Mouse (Mus musculus) heart, adult 2 months (tissue): ENCODE measurements at regions not wholly inside any gene's neighbourhood (a gene's known extent, or its start where the extent isn't known, plus 50 kb on each side); places are given as distances from the start of the nearest gene placed in this dataset.

Experiments used
- DNase-seq, 2 experiments: peaks; one replicate each; pipeline ENCODE4 v3.0.0; 2021
- H3K27ac ChIP-seq: fragments of 200-600 bp; 2 replicates; pipeline ENCODE4 v1.8.1; 2022
- H3K27me3 ChIP-seq: fragments of 200-500 bp; 2 replicates; pipeline ENCODE4 v1.6.1; 2012; ENCODE audit warnings: mild to moderate bottlenecking, low read length, inconsistent platforms, mixed read lengths; ENCODE audit not compliant: control insufficient read depth, insufficient read depth
- H3K36me3 ChIP-seq: fragments of 200-500 bp; 2 replicates; pipeline ENCODE4 v1.6.1; 2012; ENCODE audit warnings: low read length, inconsistent platforms; ENCODE audit not compliant: control insufficient read depth, insufficient read depth
- H3K4me1 ChIP-seq: fragments of 200-500 bp; 2 replicates; pipeline ENCODE4 v1.6.1; 2011; ENCODE audit warnings: low read length; ENCODE audit not compliant: control insufficient read depth, insufficient read depth
- H3K4me3 ChIP-seq: fragments of 200-600 bp; 2 replicates; pipeline ENCODE4 v1.8.1; 2022
- H3K79me2 ChIP-seq: fragments of 200-500 bp; replicated peaks from 2 replicates; pipeline ENCODE4 v1.6.1; 2012; ENCODE audit warnings: mild to moderate bottlenecking, inconsistent platforms, low read length, moderate library complexity, mixed read lengths; ENCODE audit not compliant: control insufficient read depth, insufficient read depth
- H3K9ac ChIP-seq: fragments of 200-500 bp; 2 replicates; pipeline ENCODE4 v1.6.1; 2012; ENCODE audit warnings: low read depth, mild to moderate bottlenecking, control low read depth, inconsistent platforms, low read length, mixed read lengths
- CTCF ChIP-seq: fragments of 200-600 bp; IDR thresholded peaks from 2 replicates; pipeline ENCODE4 v1.8.1; 2022; ENCODE audit warnings: antibody characterized with exemption, mild to moderate bottlenecking, moderate library complexity
- EP300 ChIP-seq: fragments of 200-500 bp; IDR thresholded peaks from 2 replicates; pipeline ENCODE4 v1.6.1; 2011; ENCODE audit warnings: low read depth, low read length, control low read depth; ENCODE audit not compliant: insufficient read depth
- POLR2A ChIP-seq: fragments of 200-500 bp; IDR thresholded peaks from 2 replicates; pipeline ENCODE4 v1.6.1; 2011; ENCODE audit warnings: mild to moderate bottlenecking, low read depth, low read length, control low read depth; ENCODE audit not compliant: insufficient read depth
- WGBS: fragments of 180-500 bp; shearing (Covaris S2); methylation state at CpG from one replicate; pipeline ENCODE4 v1.1.7; 2018; 5-methylcytosine and 5-hydroxymethylcytosine counted together
- intact Hi-C: fragments of 180-260 bp; cut with DNase I; formaldehyde crosslinking; loops from one replicate; pipeline ENCODE4 v1.15.1; 2025

DNA sequence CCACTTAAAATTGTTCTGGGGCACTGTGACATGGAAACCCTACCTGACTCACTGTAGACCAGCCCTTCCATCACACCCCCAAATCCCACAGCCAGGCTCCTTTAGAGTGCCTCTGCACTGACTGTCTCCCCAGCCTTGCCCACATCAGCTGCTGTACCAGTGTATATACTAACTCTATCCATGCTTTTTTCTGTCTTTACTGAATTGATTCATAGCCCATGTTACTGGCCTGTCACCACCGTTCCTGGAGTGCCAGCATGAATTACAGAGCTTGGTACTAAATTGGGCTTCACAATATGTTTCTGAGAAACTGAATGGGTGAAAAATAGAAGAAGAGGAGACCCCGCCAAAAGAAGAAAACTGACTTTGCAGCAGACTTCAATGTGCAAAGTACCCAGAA lies 541.9 kb upstream of the Impad1 start:
- 78% methylated on average over 2 of the region's 2 CpGs for WGBS
- H3K4me1 ChIP-seq: no peaks in the 10 kb centered on the region
- no peak overlapping the region for H3K27ac ChIP-seq
- H3K36me3 ChIP-seq: no peaks in the 10 kb centered on the region
- no peak for DNase-seq
- intact Hi-C loops: no loop called here
- no peak for TF ChIP-seq CTCF
- TF ChIP-seq POLR2A: no peak
- TF ChIP-seq EP300: no peak
- no peaks in the 10 kb centered on the region for H3K27me3 ChIP-seq
- H3K4me3 ChIP-seq: no peak overlapping the region
- no peaks in the 10 kb centered on the region for H3K79me2 ChIP-seq
- no peak overlapping the region for H3K9ac ChIP-seq

DNA sequence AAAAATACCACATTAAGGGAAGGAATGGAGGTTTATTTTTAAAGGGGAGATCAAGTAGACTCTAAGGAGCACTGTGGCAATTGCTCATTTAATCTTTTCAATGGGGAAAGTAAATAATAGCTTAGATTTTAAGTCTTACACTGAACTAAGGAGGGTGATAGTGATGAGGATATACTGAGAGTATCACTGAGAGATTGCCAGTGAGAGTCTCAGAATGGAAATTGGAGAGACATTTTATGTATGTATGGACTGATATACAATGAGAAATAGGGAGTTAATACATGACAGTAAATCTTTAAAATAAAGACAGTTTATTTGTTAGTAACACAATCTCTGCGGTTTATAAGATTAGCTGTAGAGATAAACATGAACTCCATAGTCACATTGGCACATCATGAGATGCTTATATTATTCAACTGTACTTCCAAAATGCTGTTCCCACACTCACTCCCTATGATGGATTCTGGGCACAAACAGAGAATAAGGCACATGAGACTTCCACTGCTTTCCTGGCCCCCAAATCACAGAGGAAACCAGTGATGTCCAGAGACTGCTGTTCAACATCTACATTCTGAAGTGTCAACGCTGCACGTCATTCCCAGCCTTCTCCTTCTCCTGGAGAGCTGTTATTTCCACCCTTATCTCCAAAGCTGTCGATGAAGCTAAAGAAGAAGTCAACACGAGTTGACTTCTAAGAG lies 535.5 kb upstream of the Impad1 start:
- Histone ChIP-seq H3K9ac (no peak overlapping the region), H3K27me3 (no peaks in the 10 kb centered on the region), H3K4me3 (no peak overlapping the region), H3K79me2 (no peaks in the 10 kb centered on the region), H3K4me1 (no peaks in the 10 kb centered on the region; the same call in 1 of the 2 replicates), H3K36me3 (no peaks in the 10 kb centered on the region), H3K27ac (no peak overlapping the region)
- TF ChIP-seq POLR2A: no peak
- TF ChIP-seq EP300: no peak
- no peak for TF ChIP-seq CTCF
- DNase-seq: no peak
- intact Hi-C loops: no loop called here
- 17% methylated on average over 5 of the region's 5 CpGs for WGBS

DNA sequence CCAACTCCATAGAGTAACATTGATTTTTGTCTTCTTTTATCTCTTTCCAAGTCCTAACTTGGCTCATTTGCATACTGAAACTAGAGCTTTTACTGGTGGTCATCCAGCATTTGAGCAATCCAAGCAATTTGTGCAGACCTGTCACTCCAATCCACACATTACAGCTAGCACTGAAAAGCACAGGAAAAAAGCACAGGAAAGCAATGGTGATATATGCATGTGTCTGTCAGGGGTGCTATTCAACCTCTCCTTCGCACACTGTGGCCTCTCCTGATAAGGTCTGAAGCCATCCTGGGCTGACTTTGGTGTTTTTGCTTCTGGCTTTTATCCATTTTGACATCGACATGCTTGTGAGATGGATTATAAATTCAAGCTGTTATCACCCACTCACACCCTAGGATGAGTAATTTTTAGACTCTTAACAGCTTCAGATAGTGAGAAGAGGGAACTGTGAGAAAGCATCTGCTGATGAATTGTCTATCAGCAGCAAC lies 534.1 kb upstream of the Impad1 start:
- no peak for TF ChIP-seq EP300
- TF ChIP-seq CTCF: no peak
- TF ChIP-seq POLR2A: no peak
- intact Hi-C loops: no loop called here
- 6% methylated on average over 2 of the region's 2 CpGs for WGBS
- Histone ChIP-seq H3K27me3 (no peaks in the 10 kb centered on the region), H3K27ac (no peak overlapping the region), H3K4me3 (no peak overlapping the region), H3K79me2 (no peaks in the 10 kb centered on the region), H3K36me3 (no peaks in the 10 kb centered on the region), H3K9ac (no peak overlapping the region), H3K4me1 (no peaks in the 10 kb centered on the region; the same call in 1 of the 2 replicates)
- DNase-seq: no peak

DNA sequence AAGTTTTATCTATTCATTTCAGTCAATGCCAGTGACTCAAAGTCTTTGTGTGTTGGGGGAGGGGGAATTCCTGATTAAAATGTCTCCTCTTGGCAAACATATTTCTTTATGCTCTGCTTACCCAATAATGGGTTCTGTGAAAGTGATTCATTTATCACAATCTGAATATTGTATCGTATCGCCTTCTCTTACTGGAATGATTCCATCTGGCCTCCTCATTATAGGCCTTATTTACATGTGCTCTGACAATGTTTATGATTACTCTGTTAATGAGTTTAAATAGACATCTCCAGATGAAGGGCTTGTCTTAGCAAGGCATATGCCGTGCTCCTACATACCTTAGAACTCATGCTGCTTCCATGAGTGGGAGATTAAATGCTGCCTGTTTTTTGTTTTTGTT lies 508.3 kb upstream of the Impad1 start:
- Histone ChIP-seq H3K4me1 (no peaks in the 10 kb centered on the region), H3K36me3 (no peaks in the 10 kb centered on the region), H3K27me3 (no peaks in the 10 kb centered on the region), H3K4me3 (no peak overlapping the region), H3K9ac (no peak overlapping the region), H3K79me2 (no peaks in the 10 kb centered on the region), H3K27ac (no peak overlapping the region)
- DNase-seq: no peak
- intact Hi-C loops: no loop called here
- TF ChIP-seq CTCF (no peak), POLR2A (no peak), EP300 (no peak)
- WGBS: 78% methylated on average over 3 of the region's 3 CpGs

DNA sequence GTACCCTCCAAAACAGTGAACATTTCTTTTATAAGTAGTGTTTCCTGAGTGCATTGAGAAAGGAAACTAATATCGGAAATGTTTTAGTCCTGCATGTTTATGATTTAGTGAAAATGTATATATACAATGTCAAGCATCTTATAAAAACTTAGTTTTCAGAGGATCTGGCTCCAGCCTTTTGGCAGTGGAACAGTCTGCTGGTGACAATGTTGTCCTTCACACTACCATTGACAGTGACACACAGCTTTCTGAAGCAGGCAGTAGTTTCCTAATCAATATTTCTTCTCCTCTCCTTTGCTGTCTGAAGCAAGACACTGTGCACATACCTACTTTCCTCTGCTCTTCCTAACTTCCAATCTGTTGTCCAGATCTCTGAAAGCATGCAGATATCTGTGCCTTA lies 507.9 kb upstream of the Impad1 start:
- Histone ChIP-seq H3K4me1 (no peaks in the 10 kb centered on the region), H3K36me3 (no peaks in the 10 kb centered on the region), H3K79me2 (no peaks in the 10 kb centered on the region), H3K9ac (no peak overlapping the region), H3K27me3 (no peaks in the 10 kb centered on the region), H3K4me3 (no peak overlapping the region), H3K27ac (no peak overlapping the region)
- intact Hi-C loops: no loop called here
- TF ChIP-seq POLR2A (no peak), CTCF (no peak), EP300 (no peak)
- DNase-seq: no peak
- 66% methylated on average over 1 of the region's 1 CpGs for WGBS

DNA sequence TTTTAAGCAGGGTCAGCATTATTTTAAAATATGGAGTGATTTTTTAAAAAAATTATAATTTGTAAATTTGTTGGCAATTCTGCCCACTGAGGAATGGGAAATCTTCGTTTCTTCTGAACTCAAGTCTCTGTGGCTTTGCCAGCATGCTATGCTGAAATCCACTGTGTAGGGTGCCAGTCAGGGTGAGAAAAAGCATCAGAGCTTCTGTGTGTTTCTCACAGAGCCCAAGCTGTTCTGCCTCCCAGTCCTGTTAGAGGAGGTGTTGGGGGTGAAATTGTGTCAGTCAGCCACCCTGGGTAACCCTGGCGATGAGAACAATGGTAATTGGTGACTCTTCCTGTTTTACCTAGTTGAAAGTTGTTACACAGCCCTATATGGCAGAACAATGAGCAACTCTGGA lies 506.1 kb upstream of the Impad1 start:
- Histone ChIP-seq H3K36me3 (no peaks in the 10 kb centered on the region), H3K27ac (no peak overlapping the region), H3K4me3 (no peak overlapping the region), H3K9ac (no peak overlapping the region), H3K27me3 (no peaks in the 10 kb centered on the region), H3K4me1 (no peaks in the 10 kb centered on the region), H3K79me2 (no peaks in the 10 kb centered on the region)
- no peak for DNase-seq
- TF ChIP-seq EP300 (no peak), CTCF (no peak), POLR2A (no peak)
- intact Hi-C loops: no loop called here
- 55% methylated on average over 2 of the region's 2 CpGs for WGBS
